Mouse (Mus musculus): ENCODE results near the gene Fam187a.
A peak's percentile ranks its signal among the peaks of the same experiment; 100 is the strongest.

The Fam187a gene

DNA sequence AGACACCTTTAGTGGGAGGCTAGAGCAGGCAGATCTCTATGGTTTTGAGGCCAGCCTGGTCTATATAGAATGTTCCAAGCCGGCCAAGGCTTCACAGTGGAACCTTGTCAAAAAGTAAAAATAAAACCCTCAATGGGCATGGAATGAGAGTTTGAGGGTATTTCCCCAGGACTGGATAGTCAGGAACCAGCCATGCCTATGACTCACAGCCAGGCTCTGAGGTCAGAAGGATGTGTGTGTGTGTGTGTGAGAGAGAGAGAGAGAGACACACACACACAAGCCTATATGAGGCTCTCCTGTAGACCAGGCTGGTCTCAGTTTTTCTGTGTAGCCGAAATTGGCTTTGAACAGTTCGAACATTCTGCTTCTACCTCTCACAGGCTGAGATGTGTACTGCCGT, 9.7 kb downstream of the Fam187a start:
- DNase-seq (ENCODE audit: low spot score in 2 of 2), result no peak

- no peak for DNase-seq (ENCODE audit: low spot score in 2 of 2)
These were observed 10.8 kb downstream of the Fam187a start for GRCm38 (mm10) chr11:102895779-102896178.

GRCm38 (mm10) chr11:102896641-102897040, 11.7 kb downstream of the Fam187a start:
- no peak for DNase-seq (ENCODE audit: low spot score in 2 of 2)

GRCm38 (mm10) chr11:102898408-102898807, 13.4 kb downstream of the Fam187a start:
- no peak for DNase-seq (ENCODE audit: low spot score in 2 of 2)

DNA sequence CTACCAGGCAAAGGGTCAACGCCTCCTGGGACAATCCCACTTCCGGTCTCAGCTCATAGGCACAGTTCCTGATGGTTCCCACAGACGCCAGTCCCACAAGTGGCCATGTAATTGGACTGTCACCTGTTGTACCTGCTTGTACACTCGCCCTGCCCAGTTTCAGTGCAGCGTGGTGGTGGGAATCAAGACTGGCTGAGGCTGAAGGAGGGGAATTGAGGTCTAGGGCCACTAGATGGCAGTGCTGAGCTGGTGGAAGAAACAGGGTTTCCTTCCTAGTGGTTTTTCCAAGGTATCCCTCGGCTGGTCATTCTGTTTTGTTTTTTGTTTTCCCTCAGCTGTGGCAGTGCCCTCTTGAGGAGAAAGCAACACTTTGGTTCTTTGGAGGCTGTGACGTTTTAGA, 15.8 kb downstream of the Fam187a start, which contains the start of gene Gfap:
Gene Gfap (minus strand): TSS at position 150 of the 400 bp plus-strand sequence.
- peak in 1 of 2 experiments; percentile 64 for DNase-seq (ENCODE audit: low spot score in 2 of 2)

DNA sequence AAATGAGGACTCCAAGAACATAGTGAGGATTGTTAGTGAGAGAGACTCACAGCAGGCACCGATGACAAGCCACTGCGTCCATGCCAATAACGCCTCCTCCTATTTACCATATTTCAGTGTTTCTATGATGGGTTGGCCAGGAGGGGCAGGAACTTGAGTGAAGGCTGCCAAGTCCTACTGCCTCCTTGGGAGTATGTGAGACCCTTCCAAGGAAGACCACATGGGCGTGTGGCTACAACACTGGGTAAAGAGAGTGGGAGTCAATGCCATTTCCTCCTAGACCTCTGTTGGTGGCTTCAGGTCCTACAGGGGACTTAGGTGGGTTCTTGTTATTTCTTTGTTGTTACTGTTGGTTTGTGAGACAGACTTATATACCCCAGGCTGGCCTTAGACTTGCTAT, 16.2 kb downstream of the Fam187a start:
- DNase-seq (ENCODE audit: low spot score in 2 of 2), result no peak

- no peak for DNase-seq (ENCODE audit: low spot score in 2 of 2)
These were observed 17.1 kb downstream of the Fam187a start for GRCm38 (mm10) chr11:102902107-102902506.

- DNase-seq (ENCODE audit: low spot score in 2 of 2), result no peak
These were observed 18.7 kb downstream of the Fam187a start for GRCm38 (mm10) chr11:102903654-102904053.

GRCm38 (mm10) chr11:102911376-102911775, 26.4 kb downstream of the Fam187a start:
- DNase-seq (ENCODE audit: low spot score in 2 of 2), result no peak

DNA sequence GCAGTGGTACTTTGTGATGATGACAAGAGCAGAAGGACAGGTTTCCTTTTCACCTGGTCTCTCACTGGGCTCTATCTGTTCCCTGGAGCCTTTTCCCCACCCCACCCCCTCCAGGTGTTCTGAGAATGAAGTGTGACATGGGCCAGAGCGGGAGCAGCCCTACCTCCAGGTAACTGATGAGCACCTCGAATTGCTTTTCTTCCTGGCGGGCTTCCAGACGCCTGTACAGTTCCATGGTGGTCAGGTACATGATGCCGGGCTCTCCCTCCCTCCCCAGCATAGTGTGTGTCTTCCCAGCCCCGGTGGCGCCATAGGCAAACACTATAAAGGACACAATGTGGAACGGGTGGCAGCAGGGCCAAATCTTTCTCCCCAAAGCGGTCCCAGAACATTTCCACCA, 30.4 kb downstream of the Fam187a start:
- no peak for DNase-seq (ENCODE audit: low spot score in 2 of 2)

GRCm38 (mm10) chr11:102918077-102918476, 33.1 kb downstream of the Fam187a start:
- DNase-seq (ENCODE audit: low spot score in 2 of 2), result no peak

GRCm38 (mm10) chr11:102921491-102921890, 36.5 kb downstream of the Fam187a start:
- DNase-seq (ENCODE audit: low spot score in 2 of 2), result no peak

DNA sequence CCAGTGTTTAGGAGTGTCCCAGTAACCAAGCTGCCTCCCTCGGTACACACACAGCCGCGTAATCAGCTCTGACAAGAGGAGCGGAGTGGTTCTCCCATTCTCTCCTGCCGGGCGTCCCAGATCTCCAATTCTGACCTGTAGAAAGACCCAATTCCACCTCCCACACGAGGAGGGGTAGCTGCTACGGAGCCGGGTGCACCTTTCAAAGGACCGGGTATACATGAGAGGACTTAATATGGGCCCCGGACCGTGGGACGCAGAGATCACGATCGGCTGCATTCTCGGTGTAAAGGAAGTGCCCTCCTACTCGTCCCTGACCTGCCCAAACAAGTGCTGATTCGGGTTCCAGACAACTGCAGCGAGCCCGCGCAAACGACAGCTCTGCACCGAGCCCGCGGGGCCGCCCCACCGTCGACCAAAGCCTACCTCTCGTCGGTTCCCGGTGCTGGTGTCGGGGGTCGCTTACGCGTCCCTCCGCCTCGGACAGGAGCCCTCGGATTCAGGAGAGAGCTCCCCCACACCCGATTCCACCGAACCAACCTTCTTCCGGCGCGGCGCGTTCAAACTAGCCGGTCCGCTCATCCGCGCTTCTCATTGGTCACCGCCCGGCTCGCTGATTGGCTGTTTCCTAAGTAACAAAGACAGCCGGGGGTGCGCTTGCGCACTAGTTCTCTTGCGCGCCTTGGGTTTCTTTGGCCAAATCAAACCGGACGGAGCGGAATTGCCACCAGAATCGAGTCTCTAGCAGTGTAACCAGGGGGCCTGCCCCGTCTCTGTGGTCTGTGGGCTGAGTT, 39.8 kb downstream of the Fam187a start, which contains the start of gene Kif18b:
Gene Kif18b (minus strand): TSS at position 568 of the 794 bp plus-strand sequence.
- DNase-seq (ENCODE audit: low spot score in 2 of 2), result peak; percentile 90 to 92

- peak in 1 of 2 experiments; percentile 52 for DNase-seq (ENCODE audit: low spot score in 2 of 2)
These were observed 40.4 kb downstream of the Fam187a start for GRCm38 (mm10) chr11:102925351-102925717.

GRCm38 (mm10) chr11:102930672-102931071, 45.7 kb downstream of the Fam187a start:
- DNase-seq (ENCODE audit: low spot score in 2 of 2), result no peak

- no peak for DNase-seq (ENCODE audit: low spot score in 2 of 2)
These were observed 51.3 kb downstream of the Fam187a start for GRCm38 (mm10) chr11:102936272-102936671.

Measured in thymus, postnatal 10 days (tissue).